Mouse (Mus musculus) heart, adult 2 months (tissue): Measurements from ENCODE around the gene Cracr2a. TPM values are rescaled to one million over a fixed set of nuclear protein-coding genes. Genes with fewer than 3 reads are reported as not detected.
A peak's percentile ranks its signal among the peaks of the same experiment; 100 is the strongest.

ENCODE experiments used
- DNase-seq, 2 experiments: peaks; one replicate each; pipeline ENCODE4 v3.0.0; 2021
- H3K27ac ChIP-seq: fragments of 200-600 bp; 2 replicates; pipeline ENCODE4 v1.8.1; 2022
- H3K27me3 ChIP-seq: fragments of 200-500 bp; 2 replicates; pipeline ENCODE4 v1.6.1; 2012; ENCODE audit warnings: mild to moderate bottlenecking, low read length, inconsistent platforms, mixed read lengths; ENCODE audit not compliant: control insufficient read depth, insufficient read depth
- H3K36me3 ChIP-seq: fragments of 200-500 bp; 2 replicates; pipeline ENCODE4 v1.6.1; 2012; ENCODE audit warnings: low read length, inconsistent platforms; ENCODE audit not compliant: control insufficient read depth, insufficient read depth
- H3K4me1 ChIP-seq: fragments of 200-500 bp; 2 replicates; pipeline ENCODE4 v1.6.1; 2011; ENCODE audit warnings: low read length; ENCODE audit not compliant: control insufficient read depth, insufficient read depth
- H3K4me3 ChIP-seq: fragments of 200-600 bp; 2 replicates; pipeline ENCODE4 v1.8.1; 2022
- H3K79me2 ChIP-seq: fragments of 200-500 bp; replicated peaks from 2 replicates; pipeline ENCODE4 v1.6.1; 2012; ENCODE audit warnings: mild to moderate bottlenecking, inconsistent platforms, low read length, moderate library complexity, mixed read lengths; ENCODE audit not compliant: control insufficient read depth, insufficient read depth
- H3K9ac ChIP-seq: fragments of 200-500 bp; 2 replicates; pipeline ENCODE4 v1.6.1; 2012; ENCODE audit warnings: low read depth, mild to moderate bottlenecking, control low read depth, inconsistent platforms, low read length, mixed read lengths
- CTCF ChIP-seq: fragments of 200-600 bp; IDR thresholded peaks from 2 replicates; pipeline ENCODE4 v1.8.1; 2022; ENCODE audit warnings: antibody characterized with exemption, mild to moderate bottlenecking, moderate library complexity
- EP300 ChIP-seq: fragments of 200-500 bp; IDR thresholded peaks from 2 replicates; pipeline ENCODE4 v1.6.1; 2011; ENCODE audit warnings: low read depth, low read length, control low read depth; ENCODE audit not compliant: insufficient read depth
- POLR2A ChIP-seq: fragments of 200-500 bp; IDR thresholded peaks from 2 replicates; pipeline ENCODE4 v1.6.1; 2011; ENCODE audit warnings: mild to moderate bottlenecking, low read depth, low read length, control low read depth; ENCODE audit not compliant: insufficient read depth
- WGBS: fragments of 180-500 bp; shearing (Covaris S2); methylation state at CpG from one replicate; pipeline ENCODE4 v1.1.7; 2018; 5-methylcytosine and 5-hydroxymethylcytosine counted together
- intact Hi-C: fragments of 180-260 bp; cut with DNase I; formaldehyde crosslinking; loops from one replicate; pipeline ENCODE4 v1.15.1; 2025
- polyA plus RNA-seq: library from polyadenylated mRNA; depleted of rRNA; stranded (reverse); fragments of >200 nt; gene quantifications from 2 replicates; pipeline ENCODE4 v1.2.3, GENCODE M21; 2012
- total RNA-seq, 2 experiments: library from RNA; stranded (reverse); gene quantifications; 2 replicates each; pipeline ENCODE4 v1.2.3; 2021

Gene Cracr2a
- total and polyA plus RNA-seq, 3 experiments, result 1.1 to 1.4 (median 1.4) TPM

DNA sequence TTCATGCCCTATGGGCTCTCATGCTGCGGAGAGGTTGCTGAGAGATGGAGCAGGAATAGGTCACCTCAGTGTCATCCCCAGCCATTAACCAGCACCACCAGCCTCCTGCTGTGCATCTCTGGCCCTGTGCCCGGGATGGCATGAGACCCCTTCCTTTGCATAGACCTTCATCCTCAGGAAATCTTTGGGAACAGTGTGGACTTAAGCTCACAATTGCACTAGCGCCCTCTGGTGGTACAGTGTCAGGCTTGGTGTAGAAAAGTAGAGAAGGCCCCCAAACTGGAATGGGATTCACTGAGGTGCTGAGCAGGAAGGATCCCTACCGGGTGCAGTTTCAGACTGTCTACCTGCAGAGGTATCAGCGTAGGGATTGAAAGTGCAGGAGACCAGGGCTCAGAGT is 64.0 kb downstream of the Cracr2a start:
- 43% methylated on average over 5 of the region's 5 CpGs for WGBS
- Histone ChIP-seq H3K4me3 (no peak overlapping the region), H3K9ac (no peak overlapping the region), H3K27ac (no peak overlapping the region), H3K4me1 (no peaks in the 10 kb centered on the region), H3K79me2 (no peaks in the 10 kb centered on the region), H3K27me3 (no peaks in the 10 kb centered on the region), H3K36me3 (no peaks in the 10 kb centered on the region)
- intact Hi-C loops, result loop anchor here (2.0 kb wide), 1 partner anchor 82 kb away; no protein-coding TSS in a partner anchor
- TF ChIP-seq EP300 (no peak), CTCF (peak; percentile 77)
- peak; percentile 17 to 54 for DNase-seq

DNA sequence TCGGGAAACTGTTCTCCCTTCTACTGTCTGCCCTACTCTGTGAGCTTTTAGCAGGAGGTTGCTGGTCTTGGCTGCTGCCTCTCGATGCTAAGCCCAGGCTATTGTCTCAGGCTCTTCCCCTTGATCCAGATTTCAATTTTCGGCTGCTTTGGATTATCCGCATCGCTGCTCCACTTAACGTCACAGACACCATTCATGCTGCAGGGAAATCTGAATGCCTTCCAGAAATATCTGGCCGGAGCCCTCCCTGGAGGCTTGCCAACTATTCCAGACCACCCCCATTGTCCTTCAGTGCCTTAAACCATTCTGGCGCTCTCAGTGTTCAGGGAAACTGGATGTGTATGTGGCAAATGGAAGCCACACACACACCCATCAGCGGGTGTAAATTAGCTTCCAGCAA is 66.3 kb downstream of the Cracr2a start:
- Histone ChIP-seq H3K27me3 (no peaks in the 10 kb centered on the region), H3K79me2 (no peaks in the 10 kb centered on the region), H3K27ac (no peak overlapping the region), H3K36me3 (no peaks in the 10 kb centered on the region), H3K4me3 (no peak overlapping the region), H3K4me1 (no peaks in the 10 kb centered on the region), H3K9ac (no peak overlapping the region)
- TF ChIP-seq POLR2A (no peak), CTCF (no peak), EP300 (no peak)
- no peak for DNase-seq
- intact Hi-C loops, result no loop called here
- WGBS, result 44% methylated on average over 9 of the region's 9 CpGs

DNA sequence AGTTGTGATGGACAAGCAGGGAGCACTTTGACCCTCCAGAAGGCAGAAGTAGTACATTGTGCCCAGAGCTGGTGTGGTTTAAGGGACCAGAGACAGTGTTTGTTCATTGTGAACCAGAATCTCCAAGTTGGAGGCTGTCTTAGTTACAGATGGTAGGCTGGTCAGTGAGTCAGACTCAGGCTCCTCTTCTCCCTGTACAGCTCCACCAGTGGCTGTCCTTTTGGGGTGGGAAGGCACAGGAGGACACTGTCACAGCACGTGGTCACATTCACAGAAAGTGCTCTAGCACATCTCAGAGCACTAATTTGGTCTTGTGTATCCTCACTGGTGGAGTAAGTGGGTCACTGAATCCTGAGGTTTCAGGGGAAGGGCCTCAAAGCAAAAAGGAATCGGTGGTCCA is 68.1 kb downstream of the Cracr2a start:
- H3K27ac ChIP-seq, result no peak overlapping the region
- WGBS, result 86% methylated on average over 2 of the region's 2 CpGs
- H3K79me2 ChIP-seq, result no peaks in the 10 kb centered on the region
- no peak for TF ChIP-seq EP300
- TF ChIP-seq POLR2A, result no peak
- TF ChIP-seq CTCF, result no peak
- no peak for DNase-seq
- no peaks in the 10 kb centered on the region for H3K27me3 ChIP-seq
- intact Hi-C loops, result no loop called here
- no peaks in the 10 kb centered on the region for H3K36me3 ChIP-seq
- H3K4me3 ChIP-seq, result no peak overlapping the region
- no peak overlapping the region for H3K9ac ChIP-seq
- no peaks in the 10 kb centered on the region for H3K4me1 ChIP-seq

DNA sequence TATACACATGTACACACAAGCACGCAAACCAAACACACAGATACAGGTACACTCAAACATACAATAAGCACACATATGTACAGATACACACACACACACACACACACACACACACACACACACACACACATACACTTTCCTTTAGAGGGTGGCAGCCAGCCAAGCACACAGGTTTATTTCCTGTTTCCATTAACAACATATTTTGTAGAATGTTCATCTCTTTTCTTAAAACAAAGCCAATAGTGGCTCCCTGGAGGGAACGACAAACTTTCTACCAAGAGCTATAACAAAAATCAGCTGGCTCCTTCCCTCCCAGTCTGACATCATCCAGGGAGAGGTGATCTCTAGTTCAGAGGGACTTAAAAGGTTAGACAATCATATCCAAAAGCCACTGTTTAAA is 73.7 kb downstream of the Cracr2a start:
- H3K79me2 ChIP-seq, result no peaks in the 10 kb centered on the region
- H3K36me3 ChIP-seq, result no peaks in the 10 kb centered on the region
- H3K27ac ChIP-seq, result no peak overlapping the region
- H3K27me3 ChIP-seq, result no peaks in the 10 kb centered on the region
- H3K4me3 ChIP-seq, result no peak overlapping the region
- H3K4me1 ChIP-seq, result no peaks in the 10 kb centered on the region
- TF ChIP-seq CTCF, result no peak
- no peak for TF ChIP-seq POLR2A
- no peak for TF ChIP-seq EP300
- WGBS, result 62% methylated on average over 2 of the region's 2 CpGs
- no peak for DNase-seq
- no peak overlapping the region for H3K9ac ChIP-seq
- intact Hi-C loops, result no loop called here

DNA sequence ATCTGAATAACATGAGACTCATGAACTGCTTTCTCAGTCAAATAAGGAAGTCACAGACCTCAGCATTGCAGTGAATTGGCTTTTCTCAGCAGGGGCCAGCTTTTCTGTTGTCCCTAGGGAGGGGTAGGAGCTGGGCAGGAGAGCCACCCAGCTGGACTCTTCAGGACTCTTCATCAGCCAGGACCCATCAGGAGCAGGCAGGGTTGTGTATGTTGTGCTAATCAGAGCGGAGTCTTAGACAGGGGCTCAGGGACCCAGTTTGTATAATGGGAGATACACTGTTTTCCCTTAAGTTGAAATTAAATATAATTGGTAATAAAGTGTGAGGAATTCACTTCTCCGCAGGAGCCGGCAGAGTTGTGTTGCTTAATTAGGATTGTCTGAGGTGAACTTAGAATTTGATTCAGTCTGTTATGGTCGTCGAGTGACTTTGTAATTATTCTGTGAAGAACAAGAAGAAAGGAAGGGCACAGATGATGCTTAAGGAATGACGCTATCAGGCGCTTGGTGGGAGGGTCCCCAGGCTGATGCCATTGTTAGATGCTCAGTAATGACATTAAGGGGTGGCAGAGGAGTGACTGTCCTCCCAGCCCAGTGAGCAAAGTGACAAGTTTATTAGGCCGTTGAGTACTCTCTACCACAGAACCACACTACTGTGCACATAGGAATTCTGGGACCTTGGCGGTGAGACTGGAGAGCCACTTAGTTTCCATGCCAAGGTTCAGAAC is 74.5 kb downstream of the Cracr2a start:
- H3K36me3 ChIP-seq, result no peaks in the 10 kb centered on the region
- WGBS, result 76% methylated on average over 9 of the region's 9 CpGs
- no peaks in the 10 kb centered on the region for H3K4me1 ChIP-seq
- no peaks in the 10 kb centered on the region for H3K79me2 ChIP-seq
- DNase-seq, result no peak
- H3K27me3 ChIP-seq, result no peaks in the 10 kb centered on the region
- H3K4me3 ChIP-seq, result no peak overlapping the region
- H3K9ac ChIP-seq, result no peak overlapping the region
- intact Hi-C loops, result no loop called here
- H3K27ac ChIP-seq, result no peak overlapping the region
- TF ChIP-seq EP300, result no peak
- no peak for TF ChIP-seq POLR2A
- TF ChIP-seq CTCF, result no peak

DNA sequence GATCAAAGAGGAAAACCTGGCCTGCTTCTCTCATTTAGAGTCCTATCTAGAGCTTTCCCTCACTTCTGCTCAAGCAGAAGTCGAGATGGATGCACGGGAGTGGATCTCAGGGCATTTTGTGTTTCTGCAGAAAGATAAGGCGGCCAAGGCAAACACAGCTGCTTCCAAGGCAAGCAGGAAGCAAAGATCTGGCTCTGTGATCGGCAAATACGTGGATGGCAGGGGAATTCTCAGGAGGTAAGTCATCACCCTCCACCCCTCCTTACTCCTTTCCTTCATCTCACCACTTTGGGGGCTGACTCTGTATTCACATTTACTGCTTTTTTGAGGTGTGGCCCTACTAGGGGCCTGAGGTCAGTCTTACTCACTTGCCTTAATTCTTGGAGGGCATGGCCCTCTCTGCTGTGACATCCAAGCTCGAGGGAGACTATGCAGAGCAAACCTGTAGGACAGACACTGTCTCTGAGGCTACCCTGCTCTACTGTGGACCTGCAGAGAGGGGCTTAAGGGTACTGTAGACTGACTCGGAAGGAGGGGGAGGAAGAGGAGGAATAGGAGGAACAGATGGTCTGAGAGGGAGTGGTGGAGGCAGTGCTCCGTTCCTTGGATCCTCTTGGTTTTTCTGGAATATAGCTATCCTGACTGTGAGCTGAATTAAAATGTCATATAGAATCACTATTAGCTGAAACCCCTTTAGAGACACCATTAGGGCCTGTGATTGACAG is 80.1 kb downstream of the Cracr2a start:
- no peak overlapping the region for H3K9ac ChIP-seq
- H3K4me1 ChIP-seq, result no peaks in the 10 kb centered on the region
- H3K36me3 ChIP-seq, result no peaks in the 10 kb centered on the region
- WGBS, result 45% methylated on average over 8 of the region's 8 CpGs
- H3K4me3 ChIP-seq, result no peak overlapping the region
- no peak overlapping the region for H3K27ac ChIP-seq
- no peaks in the 10 kb centered on the region for H3K27me3 ChIP-seq
- no peak for TF ChIP-seq CTCF
- no peak for TF ChIP-seq EP300
- no peak for TF ChIP-seq POLR2A
- intact Hi-C loops, result no loop called here
- peak in 1 of 2 experiments; percentile 9 for DNase-seq
- no peaks in the 10 kb centered on the region for H3K79me2 ChIP-seq
